Mouse (Mus musculus) bone marrow macrophage, adult 2 months (primary cell): ENCODE data around the gene Pi4ka.

Experiments
- CTCF ChIP-seq: IDR thresholded peaks from 2 replicates; pipeline ENCODE4 v1.5.1; 2012; ENCODE audit warnings: low read depth, mild to moderate bottlenecking, low read length, moderate library complexity
- POLR2A ChIP-seq: IDR thresholded peaks from 2 replicates; pipeline ENCODE4 v1.6.1; 2012; ENCODE audit warnings: mild to moderate bottlenecking, low read depth, low read length, borderline replicate concordance

- TF ChIP-seq CTCF: no peak
- no peak for TF ChIP-seq POLR2A
Measured at GRCm38 (mm10) chr16:17252086-17252726, 153.9 kb downstream of the Pi4ka start.
